Mouse (Mus musculus): ENCODE results near the gene Shisal1. TPM values are rescaled to one million over a fixed set of nuclear protein-coding genes. Genes with fewer than 3 reads are reported as not detected.
A peak's percentile ranks its signal among the peaks of the same experiment; 100 is the strongest.

Gene Shisal1
- total RNA-seq, 2 experiments from 2014 or later, result 51.4 to 54.1 TPM

DNA sequence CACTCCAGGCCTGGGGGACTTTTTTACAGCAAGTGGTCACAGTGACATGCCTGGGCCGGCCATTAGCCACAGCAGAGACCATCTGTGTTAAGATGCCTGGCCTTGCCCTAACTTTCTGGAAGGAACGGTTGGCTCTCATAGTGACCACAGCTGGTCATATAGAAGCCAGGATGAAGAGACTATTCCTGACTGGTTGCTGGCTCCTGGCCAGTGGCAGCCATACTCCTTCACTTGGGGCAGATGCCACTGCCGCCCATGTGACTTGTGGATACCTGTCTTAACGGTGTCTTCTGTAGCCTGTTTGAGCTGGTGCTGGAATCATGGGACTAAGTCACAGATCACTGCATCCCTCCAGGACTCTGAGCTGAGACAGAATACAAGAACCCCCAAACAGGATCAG is 54.8 kb downstream of the Shisal1 start:
- DNase-seq (ENCODE audit: extremely low spot score in 1 of 2, low spot score in 2 of 2), result no peak
- intact Hi-C loops (cut with DNase I), result no loop called here

DNA sequence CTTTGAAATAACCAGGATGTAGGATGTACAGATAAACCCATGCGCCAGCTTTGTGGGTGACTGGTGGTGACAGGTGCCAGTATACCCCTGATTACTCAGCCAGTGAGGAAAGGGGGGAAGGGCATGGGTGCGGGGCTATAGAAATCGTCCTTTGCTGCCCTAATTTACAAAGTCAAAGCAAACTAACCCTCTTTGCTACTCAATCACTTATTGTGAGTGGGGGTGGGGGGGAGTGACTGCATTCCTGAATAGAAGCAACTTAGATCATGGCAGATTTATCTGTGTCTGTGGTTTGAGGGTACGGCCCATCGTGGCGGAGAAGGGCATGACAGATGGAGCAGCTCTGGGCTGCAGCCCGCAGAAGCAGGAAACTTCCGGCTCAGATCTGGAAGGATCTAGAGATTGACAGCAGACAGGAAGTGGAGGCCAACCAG is 58.2 kb downstream of the Shisal1 start:
- DNase-seq (ENCODE audit: extremely low spot score in 1 of 2, low spot score in 2 of 2), result no peak
- intact Hi-C loops (cut with DNase I), result no loop called here

DNA sequence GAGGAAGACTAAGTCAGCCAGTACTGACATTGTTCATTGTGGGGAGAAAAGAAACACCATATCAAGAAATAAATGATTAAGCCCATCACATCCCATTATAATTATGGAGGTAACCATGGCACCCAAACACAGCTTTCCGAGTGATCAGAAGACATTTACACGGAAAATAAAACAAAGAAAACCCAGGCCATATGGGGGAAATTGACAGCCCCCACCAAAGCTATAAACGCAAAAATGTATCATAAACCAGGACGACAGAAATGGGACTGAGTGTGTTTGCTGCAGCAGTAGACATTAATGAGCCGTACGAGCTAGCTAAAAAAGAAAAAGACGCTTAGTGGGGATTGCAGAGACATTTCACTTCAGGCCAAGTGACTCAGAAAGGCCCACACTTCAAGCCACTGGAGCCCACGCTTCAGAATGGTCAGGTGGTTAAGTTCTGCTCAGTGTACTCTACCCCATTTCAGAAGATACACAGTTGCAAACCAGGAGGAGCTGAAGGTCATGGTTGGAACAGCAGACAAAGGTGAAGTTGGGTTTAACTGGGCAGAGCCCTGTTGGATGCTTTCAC is 60.8 kb downstream of the Shisal1 start:
- DNase-seq (ENCODE audit: extremely low spot score in 1 of 2, low spot score in 2 of 2), result no peak
- intact Hi-C loops (cut with DNase I), result no loop called here

DNA sequence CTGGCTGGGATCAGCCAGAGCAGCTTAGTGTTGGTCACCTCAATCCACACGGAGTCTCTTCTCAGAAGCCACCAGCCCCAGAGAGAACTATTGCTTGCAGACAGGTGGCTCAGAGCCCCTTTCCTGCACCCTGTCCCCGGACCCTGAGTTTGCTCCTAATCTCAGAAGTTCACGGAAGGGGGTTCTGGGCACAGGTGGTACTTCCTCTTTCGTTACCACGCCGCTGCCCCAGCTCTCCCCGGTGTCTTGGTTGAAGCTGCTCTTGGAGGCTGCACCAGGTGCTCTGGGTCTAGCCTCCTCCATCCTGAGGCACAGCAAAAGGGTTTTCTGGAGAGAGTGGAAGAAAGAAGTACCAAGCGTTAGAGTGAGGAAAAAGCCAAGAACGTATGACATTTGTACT is 62.8 kb downstream of the Shisal1 start:
- DNase-seq (ENCODE audit: extremely low spot score in 1 of 2, low spot score in 2 of 2), result no peak
- intact Hi-C loops (cut with DNase I), result no loop called here

DNA sequence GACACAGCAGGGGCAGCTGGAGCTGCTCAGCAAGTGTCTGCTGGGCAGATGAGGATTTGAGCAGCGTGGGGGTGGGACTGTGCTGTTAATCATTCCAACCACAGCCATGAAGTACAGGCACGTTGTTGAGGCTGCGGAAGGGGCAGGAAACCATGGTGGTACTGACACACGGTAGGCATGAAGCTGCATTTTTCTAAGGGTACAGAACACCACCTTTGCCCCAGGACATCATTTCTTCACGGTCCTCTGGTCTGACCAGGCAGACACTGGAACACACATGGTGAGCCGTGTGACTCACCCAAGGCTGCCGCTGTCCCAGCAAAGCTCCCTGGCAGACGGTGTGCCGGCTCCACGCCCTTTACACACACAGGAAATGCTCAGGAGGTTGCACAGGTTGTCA is 66.7 kb downstream of the Shisal1 start:
- DNase-seq (ENCODE audit: extremely low spot score in 1 of 2, low spot score in 2 of 2), result no peak
- intact Hi-C loops (cut with DNase I), result no loop called here

DNA sequence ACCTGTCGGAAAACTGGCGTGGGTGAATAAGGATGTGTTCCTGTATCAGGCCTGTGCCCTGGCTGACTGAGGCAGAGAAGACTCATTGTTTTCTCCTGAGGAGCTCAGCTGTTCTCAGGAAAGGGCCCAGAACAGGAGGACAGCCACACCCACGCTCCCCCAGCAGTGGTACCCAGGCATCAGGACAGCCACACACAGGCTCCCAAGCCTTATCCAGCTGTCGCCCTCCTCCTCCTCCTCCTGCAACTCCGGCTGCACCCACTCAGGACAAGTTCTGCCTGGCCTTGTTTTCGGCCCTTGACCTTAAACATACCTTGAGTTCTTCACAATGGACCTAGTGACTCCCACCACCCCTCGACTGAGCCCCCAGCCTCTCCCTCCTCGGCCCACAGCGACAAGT is 68.2 kb downstream of the Shisal1 start:
- no peak for DNase-seq (ENCODE audit: extremely low spot score in 1 of 2, low spot score in 2 of 2)
- intact Hi-C loops (cut with DNase I), result no loop called here

DNA sequence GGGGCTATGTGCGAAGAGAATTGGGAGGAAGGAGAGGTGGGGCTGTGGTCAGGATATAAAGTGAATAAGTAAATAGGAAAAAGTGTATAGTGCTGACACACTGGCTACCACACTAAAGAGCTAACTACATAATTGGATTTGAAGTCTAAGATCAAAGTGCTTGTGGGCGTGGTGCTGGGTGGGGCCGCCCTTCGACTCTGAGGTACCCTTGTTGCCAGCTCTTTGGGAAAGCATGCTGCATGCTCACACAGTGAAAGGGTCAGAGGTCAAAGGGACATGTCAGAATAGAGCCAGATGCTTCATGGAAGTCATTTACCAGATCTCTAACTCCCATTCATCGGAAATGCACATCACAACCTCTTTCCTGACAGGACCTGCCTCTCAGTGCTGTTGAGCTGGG is 74.1 kb downstream of the Shisal1 start:
- intact Hi-C loops (cut with DNase I), result no loop called here
- no peak for DNase-seq (ENCODE audit: extremely low spot score in 1 of 2, low spot score in 2 of 2)

DNA sequence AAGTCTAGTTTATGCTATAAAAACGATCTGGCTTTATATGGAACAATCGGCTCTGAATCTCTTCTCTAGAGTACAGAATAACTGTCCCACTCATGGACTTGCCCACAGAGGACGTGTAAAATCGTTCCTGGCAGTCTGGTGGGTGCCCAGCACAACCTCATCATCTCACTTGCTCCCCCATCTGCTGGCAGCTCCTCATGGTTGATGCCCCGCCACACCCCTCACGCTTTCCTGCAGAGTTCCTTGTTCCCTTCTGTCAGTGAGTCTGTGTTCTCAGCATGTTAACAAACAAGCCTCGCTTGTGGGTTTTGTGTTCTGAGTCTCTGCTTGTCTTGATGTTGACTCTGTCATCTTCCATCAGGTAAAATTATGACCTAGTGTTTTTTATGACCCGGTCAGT is 79.5 kb downstream of the Shisal1 start:
- DNase-seq (ENCODE audit: extremely low spot score in 1 of 2, low spot score in 2 of 2), result no peak
- intact Hi-C loops (cut with DNase I), result no loop called here

DNA sequence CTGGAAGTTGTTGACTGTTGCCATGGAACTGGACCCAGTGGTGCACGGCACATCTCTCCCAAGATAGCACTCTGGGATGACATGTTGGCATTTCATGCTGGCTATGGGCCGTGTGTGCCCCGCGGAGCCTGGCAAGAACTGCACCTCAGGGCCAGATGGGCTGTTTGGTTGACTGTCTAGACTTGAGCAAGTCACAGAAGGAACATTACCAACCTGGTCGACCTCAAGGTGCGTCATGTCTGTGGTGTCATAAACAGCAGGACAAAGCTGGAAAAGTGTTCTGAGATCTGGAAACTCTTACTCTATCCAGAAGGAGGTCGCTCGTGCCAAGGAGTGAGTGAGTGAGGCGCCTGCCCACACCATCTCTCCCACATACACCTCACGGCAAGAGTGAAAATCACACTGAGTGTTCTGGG is 80.3 kb downstream of the Shisal1 start:
- peak in 1 of 2 experiments; percentile 25 for DNase-seq (ENCODE audit: extremely low spot score in 1 of 2, low spot score in 2 of 2)
- intact Hi-C loops (cut with DNase I), result no loop called here

DNA sequence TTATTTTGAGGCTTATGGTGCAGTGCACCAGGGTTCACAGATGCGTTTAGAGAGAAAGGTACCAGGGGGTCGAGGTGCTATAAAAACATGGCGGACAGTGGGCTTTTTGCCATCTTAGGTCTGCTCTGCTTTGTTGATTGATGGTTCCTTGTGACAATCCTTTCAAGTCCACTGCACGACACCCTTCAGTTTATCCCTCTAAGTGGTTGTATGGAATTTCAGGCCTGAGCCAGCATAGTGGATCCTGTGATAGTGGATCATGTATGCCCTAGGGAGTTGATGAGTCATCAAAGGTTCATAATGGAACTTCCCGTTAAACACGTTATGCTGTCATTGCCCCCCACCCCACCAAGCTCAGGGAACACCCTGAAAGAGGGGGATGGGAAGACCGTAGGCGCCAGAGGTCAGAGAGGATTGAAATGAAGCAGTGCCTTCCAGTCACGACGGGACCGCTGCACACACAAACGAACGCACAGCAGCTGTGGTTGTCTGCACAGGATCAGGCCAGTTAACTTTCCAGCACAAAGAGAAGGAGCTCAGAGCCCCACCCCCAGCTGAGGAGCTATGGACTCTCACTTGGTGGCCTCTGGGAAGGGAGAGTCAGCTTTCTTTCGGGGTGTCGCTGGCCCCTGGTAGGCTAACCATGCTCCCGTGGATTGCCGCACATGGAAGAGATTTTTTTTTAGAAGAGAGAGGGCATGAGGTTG is 81.1 kb downstream of the Shisal1 start:
- intact Hi-C loops (cut with DNase I), result no loop called here
- DNase-seq (ENCODE audit: extremely low spot score in 1 of 2, low spot score in 2 of 2), result no peak

DNA sequence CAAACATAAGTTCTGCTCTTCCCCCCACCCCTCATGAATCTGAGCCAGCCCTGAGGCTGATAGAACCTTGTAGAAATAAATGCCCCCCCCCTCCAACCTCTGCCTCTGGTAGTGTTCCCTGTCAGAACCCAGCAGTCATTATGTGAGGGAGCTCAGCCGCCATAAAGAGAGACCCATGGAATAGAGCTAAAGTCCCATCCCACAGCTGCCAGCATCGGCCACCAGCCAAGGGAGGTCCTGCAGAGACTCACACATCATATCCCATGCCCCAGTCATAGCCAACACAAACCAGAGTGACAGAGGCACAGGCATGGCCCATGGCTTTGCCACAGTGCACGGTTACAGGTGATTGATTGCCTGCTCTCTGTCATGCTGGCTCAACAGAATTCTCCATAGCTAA is 82.2 kb downstream of the Shisal1 start:
- no peak for DNase-seq (ENCODE audit: extremely low spot score in 1 of 2, low spot score in 2 of 2)
- intact Hi-C loops (cut with DNase I), result no loop called here

DNA sequence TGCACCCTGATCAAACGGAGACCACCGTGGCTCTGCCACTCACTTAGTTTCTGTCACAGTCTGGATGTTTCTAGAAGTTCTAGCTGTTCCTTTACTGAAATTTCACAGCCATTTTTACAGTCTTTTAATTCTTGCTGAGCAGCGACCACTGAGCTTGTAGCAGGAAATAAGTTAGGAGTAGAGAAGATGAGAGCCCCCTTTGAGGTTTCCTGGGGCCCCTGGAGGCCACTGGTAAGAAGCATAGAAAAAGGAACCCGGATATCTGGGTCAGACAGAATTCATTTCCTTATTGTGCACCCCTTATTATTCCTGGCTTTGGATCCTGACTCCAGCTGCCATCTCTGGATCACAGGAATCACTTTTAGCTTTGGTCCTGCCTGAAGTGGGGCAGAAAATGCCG is 91.8 kb downstream of the Shisal1 start:
- peak in 1 of 2 experiments; percentile 8 for DNase-seq (ENCODE audit: extremely low spot score in 1 of 2, low spot score in 2 of 2)
- intact Hi-C loops (cut with DNase I), result no loop called here

DNA sequence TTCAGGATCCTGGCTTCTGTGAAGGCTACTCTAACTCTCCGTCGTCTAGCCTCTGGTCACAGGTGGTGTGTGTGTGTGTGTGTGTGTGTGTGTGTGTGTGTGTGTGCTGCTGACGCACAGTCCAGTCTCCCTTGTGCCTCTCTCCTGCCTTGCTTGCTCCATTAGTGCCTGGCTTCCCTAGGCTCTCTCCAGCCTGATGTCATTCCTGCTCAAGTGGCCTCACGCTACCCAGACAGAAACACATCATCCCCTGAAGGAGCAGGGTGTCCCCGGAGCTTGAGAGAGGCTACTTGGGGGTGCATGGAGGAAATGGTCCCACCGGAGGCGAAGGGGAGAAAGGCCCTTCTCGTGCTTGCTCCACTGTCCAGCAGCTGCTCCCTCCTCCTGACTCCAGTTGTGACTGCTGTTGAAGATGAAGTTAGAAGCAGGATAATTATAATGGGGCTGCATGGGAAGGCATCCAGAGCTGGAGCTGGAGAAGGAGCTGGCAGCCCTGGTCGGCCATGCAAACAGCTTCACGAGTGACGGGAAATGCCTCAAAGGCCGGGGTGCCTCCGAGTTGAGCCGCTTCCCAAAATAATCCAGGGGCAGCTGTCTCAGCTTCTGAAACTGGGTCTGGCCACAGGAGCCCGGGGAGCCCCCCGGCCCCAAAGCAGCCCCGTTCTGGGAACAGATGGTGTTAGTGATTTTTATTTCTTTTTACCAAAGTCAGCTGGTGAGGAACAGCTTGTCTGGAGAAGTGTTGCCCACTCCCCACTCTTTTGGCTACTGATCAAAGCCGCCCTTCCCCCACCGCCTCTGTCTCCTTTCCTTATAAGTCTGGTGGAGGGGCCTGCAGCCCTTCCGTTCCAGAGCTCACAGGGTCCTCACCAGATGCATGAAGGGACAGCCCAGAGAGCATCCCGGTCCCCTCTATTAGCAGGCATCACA is 94.7 kb downstream of the Shisal1 start:
- peak; percentile 81 to 84 for DNase-seq (ENCODE audit: extremely low spot score in 1 of 2, low spot score in 2 of 2)
- intact Hi-C loops (cut with DNase I), result no loop called here

DNA sequence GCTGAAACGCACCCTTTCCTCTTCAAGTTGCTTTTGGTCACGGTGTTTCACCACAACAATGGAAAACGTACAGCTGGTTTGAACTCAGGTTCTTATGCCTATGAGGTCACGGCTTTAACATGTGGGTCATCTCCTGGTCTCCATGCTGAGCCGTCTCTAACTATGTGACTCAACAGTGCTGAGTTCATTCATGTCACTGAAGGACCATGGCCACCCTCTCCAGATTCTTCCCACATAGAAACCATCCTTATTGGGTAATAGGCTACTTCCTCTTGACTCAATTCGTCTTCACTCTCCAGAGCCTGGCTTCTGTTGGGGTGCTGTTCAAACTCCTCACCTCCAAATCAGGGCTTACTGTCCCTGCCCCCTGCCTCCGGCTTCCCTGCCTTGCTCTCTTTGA is 95.6 kb downstream of the Shisal1 start:
- intact Hi-C loops (cut with DNase I), result no loop called here
- DNase-seq (ENCODE audit: extremely low spot score in 1 of 2, low spot score in 2 of 2), result peak in 1 of 2 experiments; percentile 11

DNA sequence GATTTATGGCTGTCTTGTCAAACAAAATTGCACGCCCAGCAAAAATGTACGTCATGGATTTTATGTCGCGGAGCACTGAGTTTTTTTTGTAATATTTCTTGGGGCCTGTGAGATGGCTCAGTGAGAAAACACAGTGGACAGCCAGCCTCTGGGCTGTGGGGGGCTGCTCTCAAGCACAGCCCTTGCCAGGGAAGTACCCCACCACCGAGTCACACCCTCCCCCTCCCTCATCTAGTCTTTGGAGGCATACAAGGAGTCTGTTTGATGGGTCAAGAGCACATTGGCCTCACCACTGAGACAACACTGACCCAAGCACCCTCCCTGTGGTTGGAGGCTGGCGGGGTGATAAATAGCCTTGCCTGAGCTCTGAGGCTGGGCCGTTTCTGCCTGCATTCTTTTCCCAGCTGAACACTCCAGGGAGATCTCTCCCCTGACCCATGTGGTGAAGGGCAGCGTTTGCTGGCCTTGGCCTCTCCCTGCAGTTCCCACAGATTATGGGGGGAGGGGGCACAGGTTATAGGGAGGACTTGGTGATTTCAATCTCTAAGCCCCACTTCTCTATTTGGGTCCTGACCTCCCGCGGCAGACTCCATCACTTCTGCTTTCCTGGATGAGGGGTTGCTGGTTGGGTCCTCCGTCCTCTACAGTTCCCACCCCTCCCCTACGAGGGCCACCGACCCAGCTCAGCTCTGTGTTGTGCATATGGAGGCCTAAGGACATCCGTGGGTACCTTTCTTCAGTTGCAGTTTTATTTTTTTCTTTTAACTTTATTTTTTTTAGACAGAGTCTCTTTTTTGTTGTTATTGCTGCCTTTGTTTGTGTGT is 96.8 kb downstream of the Shisal1 start:
- DNase-seq (ENCODE audit: extremely low spot score in 1 of 2, low spot score in 2 of 2), result peak in 1 of 2 experiments; percentile 19
- intact Hi-C loops (cut with DNase I), result no loop called here

DNA sequence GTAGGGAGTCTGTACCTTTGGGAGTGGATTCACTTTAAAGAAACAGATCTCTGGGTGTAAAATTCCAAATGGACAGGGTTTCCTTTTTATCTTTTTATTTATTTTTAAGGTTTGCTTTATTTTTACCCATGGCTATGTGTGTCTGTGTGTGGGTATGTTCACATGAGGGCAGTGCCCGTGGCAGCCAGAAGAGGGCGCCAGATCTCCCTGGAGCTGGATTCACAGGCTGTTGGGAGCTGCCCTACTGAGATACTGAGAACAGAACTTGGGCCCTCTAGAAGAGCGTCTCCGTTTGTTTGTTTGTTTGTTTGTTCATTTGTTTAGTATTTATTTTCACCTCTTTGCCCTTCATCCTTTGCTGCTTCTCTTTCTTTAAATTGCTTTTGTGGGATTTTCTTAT is 98.1 kb downstream of the Shisal1 start:
- intact Hi-C loops (cut with DNase I), result no loop called here
- peak in 1 of 2 experiments; percentile 13 for DNase-seq (ENCODE audit: extremely low spot score in 1 of 2, low spot score in 2 of 2)

DNA sequence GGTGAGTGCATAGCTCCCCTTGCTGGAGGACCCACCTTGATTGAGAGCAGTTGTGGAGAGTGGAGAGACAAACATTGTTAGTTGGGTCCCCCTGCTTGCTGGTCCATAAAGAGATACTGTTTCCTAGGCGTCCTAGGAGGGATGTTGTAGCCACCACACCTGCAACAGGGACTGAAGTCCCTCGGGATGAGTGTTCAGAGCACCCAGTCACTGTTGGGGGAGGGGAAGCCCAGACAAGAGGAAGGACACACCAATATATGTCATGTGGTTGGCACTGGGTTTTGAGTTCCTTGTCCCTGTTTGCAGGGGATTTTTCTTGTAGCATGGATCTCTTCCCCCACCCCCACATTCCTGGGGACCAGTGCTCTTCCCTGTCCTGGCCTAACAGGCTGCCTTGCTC is 106.0 kb downstream of the Shisal1 start:
- intact Hi-C loops (cut with DNase I), result no loop called here
- DNase-seq (ENCODE audit: extremely low spot score in 1 of 2, low spot score in 2 of 2), result no peak

DNA sequence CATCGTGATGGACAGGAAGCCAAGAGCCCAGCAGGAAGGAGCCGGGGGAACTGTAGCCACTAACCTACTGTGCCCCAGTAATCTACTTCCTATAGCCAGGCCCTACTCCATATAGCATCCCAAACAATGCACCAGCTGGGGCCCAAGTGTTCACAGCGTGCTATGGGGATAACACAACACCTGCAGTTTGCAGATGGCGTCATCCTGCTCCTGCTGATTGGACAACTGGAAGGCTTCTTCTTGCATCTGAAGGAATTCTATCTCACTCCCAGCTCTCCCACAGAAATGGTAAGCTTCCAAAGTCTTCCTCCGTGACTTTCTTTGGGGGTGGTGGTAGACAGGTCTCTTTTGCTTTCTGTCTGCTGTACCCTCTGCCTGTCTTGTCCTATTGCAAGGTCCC is 109.3 kb downstream of the Shisal1 start:
- intact Hi-C loops (cut with DNase I), result no loop called here
- DNase-seq (ENCODE audit: extremely low spot score in 1 of 2, low spot score in 2 of 2), result no peak

DNA sequence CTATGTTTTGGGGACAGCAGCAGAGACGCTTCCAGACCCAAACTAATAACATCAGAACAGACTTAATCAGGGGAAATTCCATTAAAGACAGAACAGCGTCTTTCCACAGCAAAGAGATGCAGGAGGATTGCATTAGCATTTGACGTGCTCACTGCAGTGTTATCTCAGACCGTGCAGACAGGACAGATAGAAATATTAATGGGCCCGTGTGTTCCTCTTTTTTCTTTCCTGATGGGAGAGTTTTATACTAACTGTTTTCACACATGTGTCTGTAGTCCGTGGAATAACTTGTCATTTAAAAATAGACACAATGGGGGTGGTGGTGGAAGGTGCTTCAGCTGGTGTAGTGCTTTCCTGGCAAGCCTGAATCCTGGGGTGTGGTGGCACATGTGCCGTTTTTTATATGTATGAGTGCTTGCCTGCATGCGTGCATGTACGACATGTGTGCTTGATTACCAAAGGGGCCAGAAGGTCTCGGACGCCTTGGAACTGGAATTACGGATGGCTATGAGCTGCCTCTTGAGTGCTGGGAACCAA is 110.5 kb downstream of the Shisal1 start:
- intact Hi-C loops (cut with DNase I), result no loop called here
- DNase-seq (ENCODE audit: extremely low spot score in 1 of 2, low spot score in 2 of 2), result no peak
